Mouse (Mus musculus): Measurements from ENCODE around the gene Adat2. TPM values are rescaled to one million over a fixed set of nuclear protein-coding genes. Genes with fewer than 3 reads are reported as not detected.

The Adat2 gene
- polyA plus RNA-seq, 1 experiment, result 2.2 TPM

DNA sequence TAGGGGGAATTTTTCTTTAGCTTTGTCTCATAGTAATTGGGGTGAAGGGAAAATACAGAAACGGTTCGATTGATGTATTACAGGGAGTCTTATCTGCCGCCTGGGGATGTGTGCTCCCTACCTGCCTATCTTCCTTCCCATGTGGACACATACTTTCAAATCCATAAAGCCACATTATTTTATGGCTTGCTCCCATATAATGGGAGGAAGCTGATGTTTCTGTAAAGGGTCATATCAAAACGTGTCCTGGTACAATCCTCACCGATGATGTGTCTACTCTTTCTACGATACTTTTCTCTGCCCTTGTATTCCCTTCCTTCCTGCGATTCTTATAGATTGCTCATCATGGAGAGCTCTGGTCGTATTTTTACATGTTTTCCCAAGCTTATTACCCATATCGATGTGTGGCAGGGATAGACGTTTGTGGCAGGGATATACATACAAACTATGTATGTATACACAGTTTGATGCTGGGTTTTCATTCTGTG, 848 bp downstream of the Adat2 start:
- TF ChIP-seq CTCF (IDR thresholded peaks at IDR 0.05; ENCODE audit: extremely low read depth, insufficient read length, insufficient replicate concordance, low read depth, low read length) (no peak), POLR2A (IDR thresholded peaks at IDR 0.05; ENCODE audit: low read depth, low read length) (no peak)
- Histone ChIP-seq H3K4me1 (ENCODE audit: control insufficient read depth, insufficient read depth, insufficient read length, low read length) (no peaks in the 10 kb centered on the region), H3K27ac (ENCODE audit: insufficient read depth, low read depth, low read length) (no peak overlapping the region), H3K4me3 (ENCODE audit: low read depth, low read length) (peak overlapping the region; percentile 94), H3K36me3 (ENCODE audit: control insufficient read depth, insufficient read depth, low read length) (peaks cover 2% of the 10 kb centered on the region; the same call in 1 of the 2 replicates), H3K27me3 (ENCODE audit: control insufficient read depth, insufficient read depth, low read length) (no peaks in the 10 kb centered on the region)
- WGBS, result 9% methylated on average over 10 of the region's 10 CpGs

- WGBS, result 86% methylated on average over 1 of the region's 1 CpGs
- Histone ChIP-seq H3K4me3 (ENCODE audit: low read depth, low read length) (no peak overlapping the region), H3K36me3 (ENCODE audit: control insufficient read depth, insufficient read depth, low read length) (peaks cover 4% of the 10 kb centered on the region; the same call in 1 of the 2 replicates), H3K27ac (ENCODE audit: insufficient read depth, low read depth, low read length) (no peak overlapping the region), H3K4me1 (ENCODE audit: control insufficient read depth, insufficient read depth, insufficient read length, low read length) (no peaks in the 10 kb centered on the region), H3K27me3 (ENCODE audit: control insufficient read depth, insufficient read depth, low read length) (no peaks in the 10 kb centered on the region)
- TF ChIP-seq CTCF (IDR thresholded peaks at IDR 0.05; ENCODE audit: extremely low read depth, insufficient read length, insufficient replicate concordance, low read depth, low read length), result no peak
- no peak for TF ChIP-seq POLR2A (IDR thresholded peaks at IDR 0.05; ENCODE audit: low read depth, low read length)
Measured at GRCm38 (mm10) chr10:13554316-13554715, 1.6 kb downstream of the Adat2 start.

DNA sequence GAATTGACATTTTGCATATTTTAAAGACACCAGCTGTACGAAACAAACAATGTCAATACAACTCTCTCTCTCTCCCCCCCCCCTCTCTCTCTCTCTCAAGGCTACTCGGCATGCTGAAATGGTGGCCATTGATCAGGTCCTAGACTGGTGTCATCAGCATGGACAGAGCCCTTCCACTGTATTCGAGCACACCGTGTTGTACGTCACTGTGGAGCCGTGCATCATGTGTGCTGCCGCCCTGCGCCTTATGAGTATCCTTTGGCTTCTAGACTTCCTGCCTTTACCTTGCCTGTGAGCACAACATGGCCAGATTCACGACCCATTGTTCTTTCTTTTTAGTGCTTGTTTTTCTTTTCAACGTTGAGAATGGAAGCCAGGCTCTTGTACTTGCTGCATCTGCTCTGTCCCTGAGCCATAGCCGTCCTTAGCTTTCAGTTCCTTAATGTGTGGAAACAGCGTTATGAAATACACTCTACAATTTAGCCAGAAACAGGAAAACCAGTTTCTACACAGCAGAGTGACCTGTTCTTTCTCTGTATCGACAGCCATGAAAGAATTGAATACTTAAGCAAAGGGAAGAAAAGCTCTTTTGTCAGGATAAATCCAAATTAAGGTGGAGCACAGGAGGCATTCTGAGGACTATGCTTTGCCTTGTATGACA, 7.5 kb downstream of the Adat2 start:
- 87% methylated on average over 13 of the region's 13 CpGs for WGBS
- Histone ChIP-seq H3K36me3 (ENCODE audit: control insufficient read depth, insufficient read depth, low read length) (peaks cover 9% of the 10 kb centered on the region; the same call in 1 of the 2 replicates), H3K4me3 (ENCODE audit: low read depth, low read length) (no peak overlapping the region), H3K27me3 (ENCODE audit: control insufficient read depth, insufficient read depth, low read length) (no peaks in the 10 kb centered on the region), H3K27ac (ENCODE audit: insufficient read depth, low read depth, low read length) (no peak overlapping the region), H3K4me1 (ENCODE audit: control insufficient read depth, insufficient read depth, insufficient read length, low read length) (0 out of 2 replicates have a peak, but pooled peaks cover 2% of the 10 kb centered on the region)
- TF ChIP-seq POLR2A (IDR thresholded peaks at IDR 0.05; ENCODE audit: low read depth, low read length) (no peak), CTCF (IDR thresholded peaks at IDR 0.05; ENCODE audit: extremely low read depth, insufficient read length, insufficient replicate concordance, low read depth, low read length) (no peak)

DNA sequence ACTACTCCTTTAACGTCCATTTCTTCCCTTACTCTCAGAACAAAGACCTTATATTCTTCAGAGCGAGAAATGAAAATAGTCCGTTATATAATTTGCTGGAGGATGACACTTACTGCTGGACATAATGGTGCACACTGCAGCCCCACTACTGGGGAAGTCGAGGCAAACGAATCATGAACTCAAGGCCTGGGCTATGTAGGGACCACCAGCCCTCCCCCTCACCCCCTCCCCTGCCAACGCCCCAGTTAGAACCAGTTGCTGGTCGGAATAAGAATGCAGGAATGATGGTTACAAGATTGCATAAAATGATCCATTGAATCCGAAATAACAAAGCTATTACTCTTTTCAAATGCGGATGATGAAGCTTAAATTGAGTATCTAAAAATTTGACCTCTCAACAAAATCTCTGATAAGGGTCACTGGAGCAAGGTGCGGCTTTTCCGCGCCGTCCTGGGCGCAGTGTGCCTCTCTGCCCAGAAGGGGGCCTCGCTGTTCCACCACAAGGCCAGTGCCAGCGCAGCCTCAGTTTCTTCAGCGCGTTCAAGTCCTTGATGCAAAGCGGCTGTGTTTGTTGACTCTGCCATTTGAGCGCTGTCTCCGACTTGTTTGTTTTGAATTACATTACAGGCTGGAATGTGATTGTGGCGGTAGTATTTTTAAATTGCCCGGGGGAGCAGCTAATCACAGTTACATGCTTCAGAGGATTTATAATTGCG, 11.8 kb downstream of the Adat2 start:
- no peak overlapping the region for H3K27ac ChIP-seq (ENCODE audit: insufficient read depth, low read depth, low read length)
- peaks cover 7% of the 10 kb centered on the region; the same call in 1 of the 2 replicates for H3K36me3 ChIP-seq (ENCODE audit: control insufficient read depth, insufficient read depth, low read length)
- WGBS, result 31% methylated on average over 24 of the region's 24 CpGs
- H3K4me3 ChIP-seq (ENCODE audit: low read depth, low read length), result no peak overlapping the region
- 0 out of 2 replicates have a peak, but pooled peaks cover 2% of the 10 kb centered on the region for H3K4me1 ChIP-seq (ENCODE audit: control insufficient read depth, insufficient read depth, insufficient read length, low read length)
- TF ChIP-seq POLR2A (IDR thresholded peaks at IDR 0.05; ENCODE audit: low read depth, low read length) (no peak), CTCF (IDR thresholded peaks at IDR 0.05; ENCODE audit: extremely low read depth, insufficient read length, insufficient replicate concordance, low read depth, low read length) (peak; percentile 89)
- no peaks in the 10 kb centered on the region for H3K27me3 ChIP-seq (ENCODE audit: control insufficient read depth, insufficient read depth, low read length)

DNA sequence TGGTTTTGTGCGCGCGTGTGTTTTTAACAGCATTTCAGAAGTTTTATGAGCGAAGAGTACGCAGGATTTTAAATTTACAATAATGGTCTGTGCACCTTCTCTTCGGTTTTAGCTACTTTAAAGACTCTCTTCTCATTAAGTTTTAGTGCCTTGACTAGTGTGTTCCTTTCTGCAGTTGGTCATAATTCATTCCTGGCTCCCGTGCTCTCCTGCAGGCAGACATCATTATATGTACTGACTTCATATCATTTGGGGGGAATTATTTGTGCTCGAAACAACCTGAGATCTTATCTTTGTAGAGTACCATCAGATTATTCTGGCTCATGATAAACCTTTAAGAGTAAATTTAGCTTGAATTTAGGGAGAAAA, 12.4 kb downstream of the Adat2 start:
- Histone ChIP-seq H3K27ac (ENCODE audit: insufficient read depth, low read depth, low read length) (no peak overlapping the region), H3K4me3 (ENCODE audit: low read depth, low read length) (no peak overlapping the region), H3K36me3 (ENCODE audit: control insufficient read depth, insufficient read depth, low read length) (peaks cover 7% of the 10 kb centered on the region; the same call in 1 of the 2 replicates), H3K4me1 (ENCODE audit: control insufficient read depth, insufficient read depth, insufficient read length, low read length) (0 out of 2 replicates have a peak, but pooled peaks cover 2% of the 10 kb centered on the region), H3K27me3 (ENCODE audit: control insufficient read depth, insufficient read depth, low read length) (no peaks in the 10 kb centered on the region)
- 49% methylated on average over 8 of the region's 8 CpGs for whole genome bisulfite sequencing
- TF ChIP-seq CTCF (IDR thresholded peaks at IDR 0.05; ENCODE audit: extremely low read depth, insufficient read length, insufficient replicate concordance, low read depth, low read length), result no peak
- TF ChIP-seq POLR2A (IDR thresholded peaks at IDR 0.05; ENCODE audit: low read depth, low read length), result no peak

GRCm38 (mm10) chr10:13566393-13566792, 13.7 kb downstream of the Adat2 start:
- H3K4me1 ChIP-seq (ENCODE audit: control insufficient read depth, insufficient read depth, insufficient read length, low read length), result peaks cover 2% of the 10 kb centered on the region; the same call in 1 of the 2 replicates
- no peaks in the 10 kb centered on the region for H3K27me3 ChIP-seq (ENCODE audit: control insufficient read depth, insufficient read depth, low read length)
- peak overlapping the region; percentile 42 for H3K4me3 ChIP-seq (ENCODE audit: low read depth, low read length)
- 43% methylated on average over 13 of the region's 13 CpGs for WGBS
- peaks cover 7% of the 10 kb centered on the region; the same call in 1 of the 2 replicates for H3K36me3 ChIP-seq (ENCODE audit: control insufficient read depth, insufficient read depth, low read length)
- no peak overlapping the region for H3K27ac ChIP-seq (ENCODE audit: insufficient read depth, low read depth, low read length)
- TF ChIP-seq CTCF (IDR thresholded peaks at IDR 0.05; ENCODE audit: extremely low read depth, insufficient read length, insufficient replicate concordance, low read depth, low read length) (no peak), POLR2A (IDR thresholded peaks at IDR 0.05; ENCODE audit: low read depth, low read length) (no peak)

DNA sequence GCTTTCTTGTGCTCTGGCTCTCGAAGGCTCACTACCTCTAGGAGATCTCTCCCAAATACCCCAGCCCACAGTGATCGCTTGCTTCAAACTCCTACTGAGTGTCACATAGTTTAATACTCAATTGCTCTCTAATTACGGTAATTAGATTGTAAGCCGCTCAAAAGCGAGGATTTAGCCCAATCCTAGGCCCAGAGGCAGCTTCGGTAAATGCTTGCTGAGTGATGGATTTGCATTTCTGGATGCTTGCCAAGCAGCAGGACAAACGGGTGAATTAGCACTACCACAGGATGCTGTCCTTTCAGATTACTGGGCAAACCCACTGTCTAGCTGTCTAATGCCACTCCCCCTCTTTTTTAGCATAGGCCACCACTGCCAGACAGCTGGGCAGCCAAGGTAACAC, 17.1 kb downstream of the Adat2 start:
- WGBS, result 71% methylated on average over 7 of the region's 7 CpGs
- TF ChIP-seq POLR2A (IDR thresholded peaks at IDR 0.05; ENCODE audit: low read depth, low read length) (no peak), CTCF (IDR thresholded peaks at IDR 0.05; ENCODE audit: extremely low read depth, insufficient read length, insufficient replicate concordance, low read depth, low read length) (no peak)

More for the DNA sequence above, 17.1 kb downstream of the Adat2 start:
- Histone ChIP-seq H3K36me3 (ENCODE audit: control insufficient read depth, insufficient read depth, low read length) (no peaks in the 10 kb centered on the region), H3K27me3 (ENCODE audit: control insufficient read depth, insufficient read depth, low read length) (no peaks in the 10 kb centered on the region), H3K27ac (ENCODE audit: insufficient read depth, low read depth, low read length) (no peak overlapping the region), H3K4me3 (ENCODE audit: low read depth, low read length) (no peak overlapping the region), H3K4me1 (ENCODE audit: control insufficient read depth, insufficient read depth, insufficient read length, low read length) (peaks cover under 1% of the 10 kb centered on the region; the same call in 1 of the 2 replicates)

All from small intestine, adult 2 months (tissue).